Mouse (Mus musculus): ENCODE data around the gene Gm4969.
A peak's percentile ranks its signal among the peaks of the same experiment; 100 is the strongest.

The Gm4969 gene

GRCm38 (mm10) chr7:19136673-19137334, 18.6 kb upstream of the Gm4969 start:
- no peak for DNase-seq (ENCODE audit: low spot score)

DNA sequence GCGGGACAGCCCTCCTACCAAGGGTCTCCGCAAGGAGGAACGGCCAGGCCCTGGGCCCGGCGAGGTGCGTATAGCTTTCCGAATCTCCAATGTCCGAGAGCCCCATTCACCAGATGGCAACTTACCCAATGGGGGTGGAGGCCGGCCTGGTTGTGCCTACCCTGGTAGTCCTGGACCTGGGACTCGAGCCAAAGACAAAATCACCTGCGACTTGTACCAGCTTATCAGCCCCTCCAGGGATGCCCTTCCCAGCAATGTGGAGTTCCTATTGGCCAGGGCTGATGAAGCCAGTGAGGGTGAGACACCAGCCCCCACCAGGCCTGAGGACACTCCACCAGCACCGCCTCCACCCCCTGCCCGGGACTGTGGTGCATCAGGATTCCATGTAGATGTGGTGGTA, 18.0 kb upstream of the Gm4969 start:
- DNase-seq (ENCODE audit: low spot score): no peak

- DNase-seq (ENCODE audit: low spot score): peak; percentile 97
Measured at GRCm38 (mm10) chr7:19131324-19131848, 13.2 kb upstream of the Gm4969 start.

- no peak for DNase-seq (ENCODE audit: low spot score)
Measured at GRCm38 (mm10) chr7:19130657-19131056, 12.5 kb upstream of the Gm4969 start.

GRCm38 (mm10) chr7:19129396-19129795, 11.2 kb upstream of the Gm4969 start:
- DNase-seq (ENCODE audit: low spot score): no peak

- no peak for DNase-seq (ENCODE audit: low spot score)
Measured at GRCm38 (mm10) chr7:19127744-19128143, 9.6 kb upstream of the Gm4969 start.

DNA sequence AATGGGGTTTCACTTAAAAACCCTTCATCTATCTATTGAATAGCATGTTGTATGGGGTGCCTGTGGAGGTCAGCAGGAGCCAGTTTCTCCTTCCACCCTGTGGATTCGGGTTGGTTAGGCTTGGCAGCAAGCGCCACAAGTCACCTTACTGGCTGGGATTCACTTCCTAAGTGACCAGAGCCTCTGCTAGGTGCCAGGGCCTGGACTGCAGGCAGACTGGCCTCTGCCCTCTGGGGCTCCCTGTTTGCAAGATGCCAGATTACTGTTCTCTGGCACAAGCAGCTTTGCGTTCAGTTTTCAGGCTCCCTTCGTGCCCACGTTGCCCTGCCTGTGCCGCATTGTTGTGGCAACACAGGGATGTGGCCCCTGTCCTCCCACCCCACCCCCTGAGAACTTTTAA, 6.5 kb upstream of the Gm4969 start:
- DNase-seq (ENCODE audit: low spot score): no peak

DNA sequence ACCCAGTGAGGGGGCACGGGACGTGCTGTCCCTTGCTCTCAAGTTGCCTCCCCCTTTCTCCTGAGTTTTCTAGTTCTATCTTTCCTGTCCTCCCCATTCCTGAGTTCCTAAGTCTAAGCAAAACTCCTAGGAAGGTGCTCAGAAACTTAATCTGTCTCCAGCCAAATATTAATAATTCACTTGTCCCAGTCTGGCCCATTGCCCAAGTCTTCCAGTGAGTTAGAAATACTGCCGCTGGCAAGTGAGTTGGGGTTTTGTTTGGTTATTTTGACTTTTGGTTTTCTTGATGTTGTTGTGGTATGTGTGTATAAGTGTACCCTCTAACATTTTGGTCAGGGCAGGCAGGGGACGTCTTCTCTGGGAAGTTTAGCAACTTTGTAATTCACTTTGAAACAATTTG, 3.5 kb upstream of the Gm4969 start:
- no peak for DNase-seq (ENCODE audit: low spot score)

- DNase-seq (ENCODE audit: low spot score): peak; percentile 87
Measured at GRCm38 (mm10) chr7:19119631-19120429, 1.7 kb upstream of the Gm4969 start, which contains the start of gene Fbxo46. Gene Fbxo46, plus strand, starts transcription at chr7:19119859.

DNA sequence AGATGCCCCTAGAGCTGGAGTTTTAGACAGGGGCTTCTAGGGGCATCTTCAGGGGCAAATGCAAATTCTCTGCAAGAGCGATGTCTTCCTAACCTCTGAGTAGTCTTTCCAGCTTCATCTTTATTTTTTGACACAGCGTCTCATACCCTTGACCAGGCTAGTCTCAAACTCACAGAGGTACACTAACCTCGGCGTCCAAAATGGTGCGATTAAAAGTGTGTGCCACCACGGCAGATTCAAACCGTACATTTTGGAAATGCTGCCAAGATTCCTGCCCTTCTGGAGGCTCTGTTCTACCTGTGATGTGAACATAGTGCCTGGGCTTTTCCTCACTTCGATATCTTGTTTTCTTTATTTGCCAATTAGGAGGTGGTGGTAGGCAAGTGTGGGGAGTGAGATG, 915 bp upstream of the Gm4969 start:
- no peak for DNase-seq (ENCODE audit: low spot score)

DNA sequence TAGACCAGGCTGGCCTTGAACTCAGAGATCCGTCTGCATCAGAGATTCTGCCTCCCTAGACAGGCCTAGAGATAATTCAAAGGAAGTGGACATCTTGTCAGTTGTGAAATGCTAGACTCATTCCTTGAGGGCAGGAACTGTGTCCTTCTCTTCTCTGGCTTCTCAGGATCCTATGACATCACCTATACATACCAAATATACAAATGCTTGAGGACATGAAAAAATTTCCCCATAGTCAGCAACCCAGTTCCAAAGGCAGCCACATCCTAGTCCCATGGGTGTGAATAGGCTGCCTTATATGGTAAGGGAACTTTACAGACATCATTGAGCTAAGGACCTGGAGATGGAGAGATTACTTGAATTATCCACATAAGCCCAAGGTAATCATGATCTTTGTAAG, 8.6 kb downstream of the Gm4969 start:
- no peak for DNase-seq (ENCODE audit: low spot score)

DNA sequence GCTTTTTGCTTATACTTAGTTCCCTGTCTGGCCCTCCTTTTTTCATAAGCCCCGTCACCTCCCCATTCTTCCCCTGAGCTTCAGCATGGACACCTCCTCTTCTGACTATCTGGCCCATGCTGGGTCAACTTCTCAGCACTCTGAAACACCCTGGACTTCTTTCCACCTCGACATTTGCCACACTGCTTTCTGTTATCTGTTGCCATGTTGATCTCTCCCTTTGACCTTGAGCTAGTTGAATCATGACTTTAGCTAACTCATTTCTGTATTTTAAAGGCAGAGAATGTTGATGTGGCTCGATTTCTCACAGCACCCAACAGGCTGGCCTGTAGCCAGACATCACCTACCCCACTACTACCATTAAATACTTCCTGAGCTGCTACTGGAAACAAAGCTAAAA, 10.7 kb downstream of the Gm4969 start:
- DNase-seq (ENCODE audit: low spot score): no peak

DNA sequence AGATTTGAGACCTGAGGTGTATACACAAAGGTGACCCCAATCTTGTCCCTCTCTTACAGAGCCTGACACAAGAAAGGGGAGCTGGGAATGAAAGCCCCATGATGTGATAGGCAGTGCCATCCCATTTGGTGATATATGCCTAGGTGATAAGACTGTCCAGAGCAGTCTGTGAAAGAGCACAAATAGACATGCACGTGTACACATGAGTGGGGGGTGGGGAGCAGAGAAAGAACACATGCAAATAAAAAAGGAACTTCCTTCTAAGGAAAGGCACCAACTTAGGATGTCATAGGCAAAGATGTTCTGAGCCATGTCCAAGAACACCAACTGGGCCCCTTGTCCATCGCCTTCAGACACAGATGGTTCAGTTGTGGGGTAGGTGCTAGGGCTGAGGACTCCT, 13.7 kb downstream of the Gm4969 start:
- DNase-seq (ENCODE audit: low spot score): no peak

- no peak for DNase-seq (ENCODE audit: low spot score)
Measured at GRCm38 (mm10) chr7:19103741-19104140, 14.4 kb downstream of the Gm4969 start.

DNA sequence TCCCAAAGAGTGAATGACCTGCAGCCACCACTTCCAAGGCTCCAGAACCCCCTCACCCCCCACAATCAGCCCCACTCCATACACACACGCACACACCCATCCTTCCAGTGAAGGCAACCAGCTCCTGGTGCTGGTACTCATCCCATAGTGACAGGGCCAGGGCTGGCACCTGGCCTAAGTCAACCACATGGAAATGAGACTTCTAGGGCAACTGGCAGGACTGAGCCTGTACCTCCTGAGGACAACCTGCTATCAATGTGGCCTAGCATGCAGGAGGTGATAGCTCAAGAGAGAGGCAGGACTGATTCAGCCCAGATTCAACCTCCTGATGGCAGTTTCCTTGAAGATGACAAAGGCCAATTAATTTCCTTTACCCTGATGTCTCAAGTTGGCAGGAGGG, 17.9 kb downstream of the Gm4969 start:
- DNase-seq (ENCODE audit: low spot score): no peak

GRCm38 (mm10) chr7:19098811-19099210, 19.4 kb downstream of the Gm4969 start:
- no peak for DNase-seq (ENCODE audit: low spot score)

DNA sequence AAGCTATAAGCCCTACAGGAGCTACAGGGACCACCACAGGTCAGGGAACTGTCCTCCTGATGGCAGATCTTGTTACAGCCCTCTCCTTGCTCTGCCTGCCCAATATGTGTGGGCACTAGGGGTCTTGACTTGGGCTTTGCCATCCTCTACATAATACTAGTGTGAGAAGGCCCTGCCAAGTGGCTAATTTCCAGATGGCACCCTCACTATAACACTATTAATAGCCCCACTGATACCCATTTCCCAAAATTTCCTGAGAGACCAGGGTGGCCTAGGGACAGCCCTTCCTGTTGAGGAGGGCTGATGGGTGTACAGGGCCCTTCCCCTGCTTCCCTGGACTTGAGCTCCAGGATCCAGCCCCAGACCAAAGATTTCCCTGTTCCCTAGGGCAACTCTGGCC, 20.3 kb downstream of the Gm4969 start:
- DNase-seq (ENCODE audit: low spot score): no peak

GRCm38 (mm10) chr7:19097217-19097616, 21.0 kb downstream of the Gm4969 start:
- no peak for DNase-seq (ENCODE audit: low spot score)

- no peak for DNase-seq (ENCODE audit: low spot score)
Measured at GRCm38 (mm10) chr7:19096421-19096976, 21.7 kb downstream of the Gm4969 start.

DNA sequence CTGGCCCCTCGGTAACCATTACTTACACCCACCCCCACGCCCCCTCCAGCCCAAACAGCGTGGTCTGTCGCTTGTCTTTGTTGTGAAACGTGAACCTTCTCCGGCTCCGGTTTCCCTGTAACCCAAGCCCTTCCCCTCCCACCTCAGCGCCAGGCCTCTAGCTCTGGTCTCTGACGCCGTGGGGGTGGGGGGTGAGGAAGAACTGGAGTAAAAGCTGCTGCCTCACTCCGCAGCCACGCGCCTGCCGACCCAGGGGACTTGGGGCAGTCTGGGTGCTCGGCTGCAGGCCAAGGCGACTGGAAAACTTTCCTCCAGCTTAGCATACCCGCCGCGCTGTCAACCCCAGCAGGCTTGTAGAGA, 22.4 kb downstream of the Gm4969 start:
- DNase-seq (ENCODE audit: low spot score): peak; percentile 83

DNA sequence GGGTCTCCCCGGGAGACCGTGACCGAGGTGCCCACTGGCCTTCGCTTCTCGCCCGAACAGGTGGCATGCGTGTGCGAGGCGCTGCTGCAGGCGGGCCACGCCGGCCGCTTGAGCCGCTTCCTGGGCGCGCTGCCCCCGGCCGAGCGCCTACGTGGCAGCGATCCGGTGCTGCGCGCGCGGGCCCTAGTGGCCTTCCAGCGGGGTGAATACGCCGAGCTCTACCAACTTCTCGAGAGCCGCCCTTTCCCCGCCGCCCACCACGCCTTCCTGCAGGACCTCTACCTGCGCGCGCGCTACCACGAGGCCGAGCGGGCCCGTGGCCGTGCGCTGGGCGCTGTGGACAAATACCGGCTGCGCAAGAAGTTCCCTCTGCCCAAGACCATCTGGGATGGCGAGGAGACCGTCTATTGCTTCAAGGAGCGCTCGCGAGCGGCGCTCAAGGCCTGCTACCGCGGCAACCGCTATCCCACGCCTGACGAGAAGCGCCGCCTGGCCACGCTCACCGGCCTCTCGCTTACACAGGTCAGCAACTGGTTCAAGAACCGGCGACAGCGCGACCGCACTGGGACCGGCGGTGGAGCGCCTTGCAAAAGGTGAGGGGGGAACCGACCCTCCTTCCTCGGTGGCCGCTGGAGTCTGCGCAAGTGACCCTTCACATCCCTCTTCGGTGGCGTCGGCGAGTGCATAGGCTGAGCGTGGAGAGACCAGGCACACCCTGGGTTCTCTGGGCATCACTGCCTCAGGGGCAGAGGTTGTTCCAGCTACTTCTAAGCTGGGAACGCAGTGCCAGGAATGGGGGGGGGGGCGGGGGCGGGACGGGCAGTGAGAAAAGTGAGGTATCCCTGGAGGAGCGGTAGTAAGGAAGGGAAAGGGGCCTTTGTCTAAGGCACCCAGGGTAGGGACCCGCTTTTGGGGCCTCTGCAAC, 23.1 kb downstream of the Gm4969 start:
- peak; percentile 79 for DNase-seq (ENCODE audit: low spot score)

DNA sequence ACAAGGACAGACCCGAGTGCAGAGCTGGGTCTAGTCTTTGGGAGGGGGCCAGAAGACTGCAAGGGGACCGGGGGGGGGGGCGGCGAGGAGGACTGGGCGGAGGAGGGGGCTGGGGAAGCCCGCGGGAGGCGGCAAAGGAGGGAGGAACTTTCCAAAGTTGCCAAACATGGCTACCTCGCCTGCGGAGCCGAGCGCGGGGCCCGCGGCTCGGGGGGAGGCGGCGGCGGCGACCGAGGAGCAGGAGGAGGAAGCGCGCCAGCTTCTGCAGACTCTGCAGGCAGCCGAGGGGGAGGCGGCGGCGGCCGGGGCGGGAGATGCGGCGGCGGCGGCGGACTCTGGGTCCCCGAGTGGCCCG, 23.7 kb downstream of the Gm4969 start, which contains the start of gene Six5:
Gene Six5, plus strand, starts transcription at position 124 of the 355 bp plus-strand sequence.
- DNase-seq (ENCODE audit: low spot score): peak; percentile 79
